Mouse (Mus musculus): ENCODE measurements around the gene Rps6ka6. TPM values are rescaled to one million over a fixed set of nuclear protein-coding genes. Genes with fewer than 3 reads are reported as not detected.
A peak's percentile ranks its signal among the peaks of the same experiment; 100 is the strongest.

Rps6ka6 gene
- polyA plus RNA-seq (2012; rRNA removed) (6.5 and 7.2 TPM in 2 replicates), polyA plus RNA-seq (2014; fragmentation: Nextera tagmentation; extraction: Ambion mirVana) (21.2 and 23.2 TPM in 2 replicates)

- no peak within 1 kb of the TSS for H3K9ac ChIP-seq (ENCODE audit: low read depth, low read length, severe bottlenecking)
- H3K4me2 ChIP-seq (replicated peaks; ENCODE audit: low read depth, low read length, severe bottlenecking): no peak within 1 kb of the TSS
- no peaks in the 10 kb centered on the region for H3K4me1 ChIP-seq (ENCODE audit: control insufficient read depth, insufficient read depth, low read length)
- TF ChIP-seq POLR2A (IDR thresholded peaks at IDR 0.05; ENCODE audit: borderline replicate concordance, extremely low read depth, insufficient read depth, insufficient read length): no peak
- no peak within 1 kb of the TSS for H3K4me3 ChIP-seq (replicated peaks; ENCODE audit: low read length)
- WGBS: 57% methylated on average over 10 of the region's 10 CpGs
- H3K36me3 ChIP-seq (ENCODE audit: control insufficient read depth, insufficient read depth, low read length): no peaks in the 10 kb centered on the region
- no peak for DNase-seq (ENCODE audit: low spot score)
- H3K27me3 ChIP-seq (ENCODE audit: control insufficient read depth, insufficient read depth, low read length): no peaks in the 10 kb centered on the region
- H3K9me3 ChIP-seq (ENCODE audit: control insufficient read depth, low read length): no peaks in the 10 kb centered on the region
- H3K27ac ChIP-seq (replicated peaks; ENCODE audit: low read depth, low read length): no peak within 1 kb of the TSS
- no peak for ATAC-seq (ENCODE audit: low FRiP score, low read depth)
Observed at GRCm38 (mm10) chrX:111537859-111538258, at the start of gene Rps6ka6. Gene Rps6ka6 (minus strand): TSS chrX:111537959.

GRCm38 (mm10) chrX:111577044-111577443 lies 39.3 kb upstream of the Rps6ka6 start:
- WGBS: 84% methylated on average over 2 of the region's 2 CpGs
- no peak overlapping the region for H3K9ac ChIP-seq (ENCODE audit: low read depth, low read length, severe bottlenecking)
- DNase-seq (ENCODE audit: low spot score) (no peak), ATAC-seq (ENCODE audit: low FRiP score, low read depth) (no peak)
- no peak overlapping the region for H3K4me2 ChIP-seq (replicated peaks; ENCODE audit: low read depth, low read length, severe bottlenecking)
- no peak overlapping the region for H3K27ac ChIP-seq (replicated peaks; ENCODE audit: low read depth, low read length)
- no peak overlapping the region for H3K4me3 ChIP-seq (replicated peaks; ENCODE audit: low read length)
- no peak for TF ChIP-seq POLR2A (IDR thresholded peaks at IDR 0.05; ENCODE audit: borderline replicate concordance, extremely low read depth, insufficient read depth, insufficient read length)
- no peaks in the 10 kb centered on the region for H3K36me3 ChIP-seq (ENCODE audit: control insufficient read depth, insufficient read depth, low read length)
- H3K9me3 ChIP-seq (ENCODE audit: control insufficient read depth, low read length): no peaks in the 10 kb centered on the region
- no peaks in the 10 kb centered on the region for H3K27me3 ChIP-seq (ENCODE audit: control insufficient read depth, insufficient read depth, low read length)
- no peaks in the 10 kb centered on the region for H3K4me1 ChIP-seq (ENCODE audit: control insufficient read depth, insufficient read depth, low read length)

GRCm38 (mm10) chrX:111518206-111518605 lies 19.6 kb downstream of the Rps6ka6 start:
- Histone ChIP-seq H3K9me3 (ENCODE audit: control insufficient read depth, low read length) (no peaks in the 10 kb centered on the region), H3K27ac (replicated peaks; ENCODE audit: low read depth, low read length) (no peak overlapping the region), H3K36me3 (ENCODE audit: control insufficient read depth, insufficient read depth, low read length) (no peaks in the 10 kb centered on the region), H3K9ac (ENCODE audit: low read depth, low read length, severe bottlenecking) (no peak overlapping the region), H3K27me3 (ENCODE audit: control insufficient read depth, insufficient read depth, low read length) (no peaks in the 10 kb centered on the region), H3K4me3 (replicated peaks; ENCODE audit: low read length) (no peak overlapping the region), H3K4me2 (replicated peaks; ENCODE audit: low read depth, low read length, severe bottlenecking) (no peak overlapping the region), H3K4me1 (ENCODE audit: control insufficient read depth, insufficient read depth, low read length) (no peaks in the 10 kb centered on the region)
- DNase-seq (ENCODE audit: low spot score): no peak
- WGBS: 73% methylated on average over 1 of the region's 1 CpGs
- TF ChIP-seq POLR2A (IDR thresholded peaks at IDR 0.05; ENCODE audit: borderline replicate concordance, extremely low read depth, insufficient read depth, insufficient read length): no peak
- no peak for ATAC-seq (ENCODE audit: low FRiP score, low read depth)

GRCm38 (mm10) chrX:111463565-111464093 lies 74.1 kb downstream of the Rps6ka6 start:
- Histone ChIP-seq H3K36me3 (ENCODE audit: control insufficient read depth, insufficient read depth, low read length) (no peaks in the 10 kb centered on the region), H3K4me2 (replicated peaks; ENCODE audit: low read depth, low read length, severe bottlenecking) (peak overlapping the region; percentile 40), H3K4me3 (replicated peaks; ENCODE audit: low read length) (peak overlapping the region; percentile 56), H3K4me1 (ENCODE audit: control insufficient read depth, insufficient read depth, low read length) (no peaks in the 10 kb centered on the region), H3K27ac (replicated peaks; ENCODE audit: low read depth, low read length) (no peak overlapping the region; the same call in 1 of the 2 replicates), H3K27me3 (ENCODE audit: control insufficient read depth, insufficient read depth, low read length) (no peaks in the 10 kb centered on the region), H3K9me3 (ENCODE audit: control insufficient read depth, low read length) (no peaks in the 10 kb centered on the region), H3K9ac (ENCODE audit: low read depth, low read length, severe bottlenecking) (peak overlapping the region; percentile 65)
- DNase-seq (ENCODE audit: low spot score) (no peak), ATAC-seq (ENCODE audit: low FRiP score, low read depth) (no peak)
- TF ChIP-seq POLR2A (IDR thresholded peaks at IDR 0.05; ENCODE audit: borderline replicate concordance, extremely low read depth, insufficient read depth, insufficient read length): no peak
- 28% methylated on average over 12 of the region's 12 CpGs for WGBS

GRCm38 (mm10) chrX:111462833-111463564 lies 74.8 kb downstream of the Rps6ka6 start:
- WGBS: 18% methylated on average over 13 of the region's 72 CpGs
- Histone ChIP-seq H3K36me3 (ENCODE audit: control insufficient read depth, insufficient read depth, low read length) (no peaks in the 10 kb centered on the region), H3K9me3 (ENCODE audit: control insufficient read depth, low read length) (no peaks in the 10 kb centered on the region), H3K9ac (ENCODE audit: low read depth, low read length, severe bottlenecking) (peak overlapping the region; percentile 65), H3K4me3 (replicated peaks; ENCODE audit: low read length) (peak overlapping the region; percentile 56), H3K4me2 (replicated peaks; ENCODE audit: low read depth, low read length, severe bottlenecking) (peak overlapping the region; percentile 47), H3K27me3 (ENCODE audit: control insufficient read depth, insufficient read depth, low read length) (no peaks in the 10 kb centered on the region), H3K27ac (replicated peaks; ENCODE audit: low read depth, low read length) (peak overlapping the region; percentile 77), H3K4me1 (ENCODE audit: control insufficient read depth, insufficient read depth, low read length) (no peaks in the 10 kb centered on the region)
- 0 out of 2 replicates have a peak, but pooled peaks have one; percentile 24 for TF ChIP-seq POLR2A (IDR thresholded peaks at IDR 0.05; ENCODE audit: borderline replicate concordance, extremely low read depth, insufficient read depth, insufficient read length)
- peak; percentile 75 for DNase-seq (ENCODE audit: low spot score)
- ATAC-seq (ENCODE audit: low FRiP score, low read depth): peak; percentile 93

Data from limb, embryonic 14.5 days (tissue).